Mouse (Mus musculus) liver, embryonic 14 days (tissue): Measurements from ENCODE around the gene Pars2. TPM values are rescaled to one million over a fixed set of nuclear protein-coding genes. Genes with fewer than 3 reads are reported as not detected.

ENCODE experiments used
- polyA plus RNA-seq: library from polyadenylated mRNA; depleted of rRNA; stranded (reverse); fragments of >200 nt; gene quantifications from 2 replicates; pipeline ENCODE4 v1.2.3, GENCODE M21; 2012; rRNA removed

Pars2 gene
- 3.8 and 4.0 TPM in 2 replicates for polyA plus RNA-seq

GRCm38 (mm10) chr4:106650833-106651527 is at the start of gene Pars2:
TSS of gene Pars2 (plus strand) at chr4:106651069.

DNA sequence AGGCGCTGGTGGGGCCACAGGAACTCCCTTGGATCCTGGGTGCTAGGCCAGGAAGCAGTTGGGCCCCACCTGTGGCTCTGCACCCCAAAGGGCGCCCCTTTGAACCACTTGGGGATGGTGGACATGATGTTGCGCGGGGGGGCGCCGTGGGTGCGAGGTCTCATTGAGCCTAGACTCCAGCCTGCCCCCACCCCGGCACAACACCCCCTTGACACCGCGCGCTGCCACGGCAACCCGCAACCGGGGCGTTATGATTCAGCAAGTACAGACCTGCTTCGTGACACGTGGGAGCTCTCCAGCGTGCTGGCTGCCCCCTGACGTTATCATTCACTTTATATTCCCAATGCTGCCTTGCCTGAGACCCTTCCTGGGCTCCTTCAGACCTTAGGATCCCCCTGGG is 33.8 kb upstream of the Pars2 start, which contains the start of gene Lexm:
Gene Lexm, minus strand, starts transcription at position 186 of the 400 bp plus-strand sequence.

GRCm38 (mm10) chr4:106622030-106622493 is 28.8 kb upstream of the Pars2 start, which contains the start of gene Ttc22:
TSS of gene Ttc22 (plus strand) at chr4:106622432.

GRCm38 (mm10) chr4:106678442-106679118 is 27.7 kb downstream of the Pars2 start, which contains the start of gene Ttc4:
TSS of gene Ttc4 (minus strand) at chr4:106678944.

Other genes with a start within 250 kb of the Pars2 start
- gene Pcsk9, start 186.7 kb upstream of the Pars2 start, polyA plus RNA-seq = 40.3 and 46.7 TPM in 2 replicates
- gene Bsnd, start 158.8 kb upstream of the Pars2 start, polyA plus RNA-seq = not detected in 2 replicates
- 46.5 and 52.4 TPM in 2 replicates for gene Dhcr24, start 90.0 kb upstream of the Pars2 start, polyA plus RNA-seq
- gene Lexm, start 33.8 kb upstream of the Pars2 start, polyA plus RNA-seq = 0.02 TPM in 2 replicates
- 0.02 TPM in 1 of 2 replicates, not detected in the other for gene Ttc22, start 28.6 kb upstream of the Pars2 start, polyA plus RNA-seq
- gene Ttc4, start 27.9 kb downstream of the Pars2 start, polyA plus RNA-seq = 33.0 and 36.1 TPM in 2 replicates
- 0.24 and 0.37 TPM in 2 replicates for gene Mroh7, start 79.9 kb downstream of the Pars2 start, polyA plus RNA-seq
- 0.03 TPM in 1 of 2 replicates, not detected in the other for gene Fam151a, start 82.8 kb downstream of the Pars2 start, polyA plus RNA-seq
- gene Acot11, start 153.9 kb downstream of the Pars2 start, polyA plus RNA-seq = 3.7 and 4.7 TPM in 2 replicates